Mouse (Mus musculus): ENCODE results near the gene Grhl3.

DNA sequence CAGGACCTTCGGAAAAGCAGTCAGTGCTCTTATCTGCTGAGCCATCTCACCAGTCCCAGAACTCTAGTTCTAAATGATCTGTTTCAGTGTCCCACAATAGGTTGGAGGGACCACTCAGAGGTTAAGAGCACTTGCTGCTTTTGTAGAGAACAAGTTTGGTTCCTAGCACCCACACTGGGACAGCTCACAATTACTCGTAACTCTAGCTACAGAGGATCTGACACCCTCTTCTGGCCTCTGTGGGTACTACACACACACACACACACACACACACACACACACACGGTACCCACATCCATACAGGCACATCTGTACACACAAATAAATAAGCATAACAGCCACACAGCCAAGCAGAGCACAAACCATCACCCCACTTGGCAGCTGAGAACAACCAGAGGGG, 47.0 kb upstream of the Grhl3 start:
- TF ChIP-seq CTCF (conservative IDR thresholded peaks at IDR 0.05; ENCODE audit: insufficient read depth, insufficient read length, low read depth, low read length) = no peak
- no peak for TF ChIP-seq POLR2A (IDR thresholded peaks at IDR 0.05; ENCODE audit: low read depth, low read length)
